ENCODE assay signal across 10 mouse cellular contexts in genomic region chr2:170406438-170406837, GRCm38 (mm10). TPM values are rescaled to one million over a fixed set of nuclear protein-coding genes. Genes with fewer than 3 reads are reported as not detected.
A peak's percentile ranks its signal among the peaks of the same experiment; 100 is the strongest.
DNase-seq lines count a peak whose midpoint lies in the region; ATAC-seq and TF ChIP-seq lines count a peak whose summit lies in the region.
"Had no signal": no experiment of that assay in that cellular context is flagged by ENCODE, and none has a peak within 500 bp of the region (broad histone marks: within the 10 kb centered on the region; RNA-seq: fewer than 3 reads in every experiment).

No protein-coding gene starts in this region.

- TF ChIP-seq CTCF in E14TG2a.4 (conservative IDR thresholded peaks at IDR 0.05; ENCODE audit: low read length) = no peak
- TF ChIP-seq CTCF in brain, embryonic 14.5 days (IDR thresholded peaks at IDR 0.05; ENCODE audit: borderline replicate concordance, extremely low read depth, insufficient read depth, insufficient read length) = no peak

- TF ChIP-seq POLR2A in brain, embryonic 14.5 days (IDR thresholded peaks at IDR 0.05; ENCODE audit: borderline replicate concordance, extremely low read depth, insufficient read depth, insufficient read length, poor library complexity, severe bottlenecking) = no peak

- H3K9ac ChIP-seq in hindbrain, embryonic 15.5 days = no peak overlapping the region
- no peak overlapping the region for H3K9ac ChIP-seq in midbrain, embryonic 12.5 days (replicated peaks)
- H3K9ac ChIP-seq: liver, postnatal 0 days had no signal

- peak; percentile 70 for DNase-seq in brain, embryonic 14.5 days (ENCODE audit: low read depth)
- DNase-seq in kidney, postnatal 25 days = no peak
- DNase-seq: liver, postnatal 0 days had no signal

- H3K9me3 ChIP-seq in E14TG2a.4 (ENCODE audit: low read length) = no peaks in the 10 kb centered on the region
- no peaks in the 10 kb centered on the region for H3K9me3 ChIP-seq in hindbrain, embryonic 15.5 days
- H3K9me3 ChIP-seq in midbrain, embryonic 12.5 days = no peaks in the 10 kb centered on the region

- H3K36me3 ChIP-seq in E14TG2a.4 (ENCODE audit: insufficient read depth, low read length) = no peaks in the 10 kb centered on the region
- H3K36me3 ChIP-seq in hindbrain, embryonic 15.5 days = no peaks in the 10 kb centered on the region
- no peaks in the 10 kb centered on the region for H3K36me3 ChIP-seq in midbrain, embryonic 12.5 days
- H3K36me3 ChIP-seq: G1E had no signal

- H3K27me3 ChIP-seq in E14TG2a.4 (ENCODE audit: insufficient read depth, low read length) = peaks cover 59% of the 10 kb centered on the region
- H3K27me3 ChIP-seq in hindbrain, embryonic 15.5 days = peaks cover 6% of the 10 kb centered on the region; the same call in 1 of the 2 replicates
- peaks cover 30% of the 10 kb centered on the region for H3K27me3 ChIP-seq in midbrain, embryonic 12.5 days

- ATAC-seq in hindbrain, embryonic 15.5 days (ENCODE audit: low FRiP score, low read depth) = peak; percentile 55; the same call in 1 of the 2 replicates
- ATAC-seq in midbrain, embryonic 12.5 days (ENCODE audit: low FRiP score, low read depth) = no peak
- ATAC-seq in megakaryocyte progenitor cell, adult 5-6 weeks (replicated peaks; ENCODE audit: poor library complexity) = no peak
- ATAC-seq in inflammation-experienced regulatory T-cells, adult 6 months = no peak
- ATAC-seq: liver, postnatal 0 days had no signal

- WGBS in hindbrain, embryonic 15.5 days = 29% methylated on average over 14 of the region's 14 CpGs
- 55% methylated on average over 14 of the region's 14 CpGs for WGBS in midbrain, embryonic 12.5 days

- H3K4me2 ChIP-seq in hindbrain, embryonic 15.5 days = peak overlapping the region; percentile 46; the same call in 1 of the 2 replicates
- H3K4me2 ChIP-seq in midbrain, embryonic 12.5 days (replicated peaks) = 0 out of 2 replicates have a peak overlapping the region, but pooled peaks have one; percentile 13

- H3K4me3 ChIP-seq in E14TG2a.4 (replicated peaks; ENCODE audit: low read length) = 0 out of 2 replicates have a peak overlapping the region, but pooled peaks have one; percentile 13
- H3K4me3 ChIP-seq in hindbrain, embryonic 15.5 days = 0 out of 2 replicates have a peak overlapping the region, but pooled peaks have one; percentile 2
- H3K4me3 ChIP-seq in midbrain, embryonic 12.5 days = no peak overlapping the region

- peaks cover 67% of the 10 kb centered on the region for H3K4me1 ChIP-seq in E14TG2a.4 (replicated peaks; ENCODE audit: low read depth, low read length)
- H3K4me1 ChIP-seq in hindbrain, embryonic 15.5 days (replicated peaks) = peaks cover 38% of the 10 kb centered on the region
- H3K4me1 ChIP-seq in midbrain, embryonic 12.5 days = peaks cover 33% of the 10 kb centered on the region

- H3K27ac ChIP-seq in hindbrain, embryonic 15.5 days (replicated peaks) = peak overlapping the region; percentile 65
- peak overlapping the region; percentile 49; the same call in 1 of the 2 replicates for H3K27ac ChIP-seq in midbrain, embryonic 12.5 days (replicated peaks)
- H3K27ac ChIP-seq: kidney, postnatal 0 days had no signal

RNA-seq across cellular contexts. Expression of gene Bcas1, which starts 21.2 kb away (rescaled TPM):
- 3.7 and 9.4 TPM in 2 replicates for polyA plus RNA-seq in brain, embryonic 14.5 days (2012; rRNA removed)
- 13.4 and 15.1 TPM in 2 replicates for polyA plus RNA-seq in hindbrain, embryonic 15.5 days (2015; fragmentation: Nextera tagmentation; extraction: Ambion mirVana)
- polyA plus RNA-seq in midbrain, embryonic 12.5 days (2016; fragmentation: Nextera tagmentation; extraction: Ambion mirVana) = 4.4 and 5.1 TPM in 2 replicates
- total RNA-seq in megakaryocyte progenitor cell, adult 5-6 weeks (2015) = 0.81 and 1.2 TPM in 2 replicates
- total RNA-seq in megakaryocyte progenitor cell, adult 5-6 weeks (2017) = 1.1 and 1.9 TPM in 2 replicates
- polyA plus RNA-seq in inflammation-experienced regulatory T-cells, adult 6 months (2017; shearing (Covaris generic)) = 1 to 10 TPM; 2.5 to 4.5 (median 3.6) TPM
- polyA plus RNA-seq: G1E had no signal
